Mouse (Mus musculus): ENCODE data around the gene Scgb1a1.
"Not testable (repeated sequence)": the region's sequence is repeated elsewhere in the genome, so short reads cannot be mapped to it uniquely, and the experiment has no call there.

The Scgb1a1 gene

GRCm38 (mm10) chr19:9087821-9088220, at the start of gene Scgb1a1:
Scgb1a1 (minus strand) TSS chr19:9087958.
- no peak for DNase-seq (ENCODE audit: low spot score in 2 of 2)

- no peak for DNase-seq (ENCODE audit: low spot score in 2 of 2)
Measured at GRCm38 (mm10) chr19:9137159-9137558, 49.4 kb upstream of the Scgb1a1 start.

GRCm38 (mm10) chr19:9135512-9136331, 48.0 kb upstream of the Scgb1a1 start, which contains the start of gene Asrgl1:
Asrgl1 (minus strand) TSS chr19:9135636.
- peak; percentile 55 to 79 for DNase-seq (ENCODE audit: low spot score in 2 of 2)

- no peak for DNase-seq (ENCODE audit: low spot score in 2 of 2)
Measured at GRCm38 (mm10) chr19:9134746-9135511, 47.2 kb upstream of the Scgb1a1 start.

GRCm38 (mm10) chr19:9129996-9130395, 42.2 kb upstream of the Scgb1a1 start:
- no peak for DNase-seq (ENCODE audit: low spot score in 2 of 2)

GRCm38 (mm10) chr19:9128499-9129194, 40.9 kb upstream of the Scgb1a1 start:
- no peak for DNase-seq (ENCODE audit: low spot score in 2 of 2)

GRCm38 (mm10) chr19:9123986-9124385, 36.2 kb upstream of the Scgb1a1 start:
- DNase-seq (ENCODE audit: low spot score in 2 of 2), result not testable (repeated sequence)

GRCm38 (mm10) chr19:9122390-9122789, 34.6 kb upstream of the Scgb1a1 start:
- DNase-seq (ENCODE audit: low spot score in 2 of 2), result no peak

GRCm38 (mm10) chr19:9119655-9120425, 32.1 kb upstream of the Scgb1a1 start:
- no peak for DNase-seq (ENCODE audit: low spot score in 2 of 2)

- DNase-seq (ENCODE audit: low spot score in 2 of 2), result no peak
Measured at GRCm38 (mm10) chr19:9117275-9117674, 29.5 kb upstream of the Scgb1a1 start.

GRCm38 (mm10) chr19:9116268-9116667, 28.5 kb upstream of the Scgb1a1 start:
- DNase-seq (ENCODE audit: low spot score in 2 of 2), result no peak

GRCm38 (mm10) chr19:9112043-9112442, 24.3 kb upstream of the Scgb1a1 start:
- no peak for DNase-seq (ENCODE audit: low spot score in 2 of 2)

- no peak for DNase-seq (ENCODE audit: low spot score in 2 of 2)
Measured at GRCm38 (mm10) chr19:9110182-9110869, 22.6 kb upstream of the Scgb1a1 start.

- DNase-seq (ENCODE audit: low spot score in 2 of 2), result no peak
Measured at GRCm38 (mm10) chr19:9108536-9108935, 20.8 kb upstream of the Scgb1a1 start.

- peak in 1 of 2 experiments; percentile 42 for DNase-seq (ENCODE audit: low spot score in 2 of 2)
Measured at GRCm38 (mm10) chr19:9107379-9107755, 19.6 kb upstream of the Scgb1a1 start.

GRCm38 (mm10) chr19:9106751-9107378, 19.1 kb upstream of the Scgb1a1 start:
- DNase-seq (ENCODE audit: low spot score in 2 of 2), result peak; percentile 49 to 70

- no peak for DNase-seq (ENCODE audit: low spot score in 2 of 2)
Measured at GRCm38 (mm10) chr19:9106096-9106495, 18.3 kb upstream of the Scgb1a1 start.

- no peak for DNase-seq (ENCODE audit: low spot score in 2 of 2)
Measured at GRCm38 (mm10) chr19:9105101-9105685, 17.4 kb upstream of the Scgb1a1 start.

- no peak for DNase-seq (ENCODE audit: low spot score in 2 of 2)
Measured at GRCm38 (mm10) chr19:9103986-9104385, 16.2 kb upstream of the Scgb1a1 start.

- no peak for DNase-seq (ENCODE audit: low spot score in 2 of 2)
Measured at GRCm38 (mm10) chr19:9101062-9101457, 13.3 kb upstream of the Scgb1a1 start.
